Mouse (Mus musculus) liver, adult 2 months (tissue): ENCODE data around the gene Myadm.

Experiments used
- CTCF ChIP-seq: fragments of 200-500 bp; IDR thresholded peaks from 2 replicates; pipeline ENCODE4 v1.5.1; 2011; ENCODE audit warnings: low read depth, low read length, control low read depth
- POLR2A ChIP-seq: fragments of 200-500 bp; IDR thresholded peaks from 2 replicates; pipeline ENCODE4 v1.6.1; 2011; ENCODE audit warnings: low read length, control low read depth; ENCODE audit not compliant: insufficient read depth; ENCODE audit errors: extremely low read depth

- TF ChIP-seq CTCF (no peak), POLR2A (no peak)
These were observed 12.2 kb downstream of the Myadm start for GRCm38 (mm10) chr7:3300891-3301627.
